Comparison of ENCODE assay signal across 9 mouse cellular contexts in genomic region chr4:81726761-81727723, GRCm38 (mm10).
A peak's percentile ranks its signal among the peaks of the same experiment; 100 is the strongest.
DNase-seq lines count a peak whose midpoint lies in the region; ATAC-seq and TF ChIP-seq lines count a peak whose summit lies in the region.
"Had no signal": no experiment of that assay in that cellular context is flagged by ENCODE, and none has a peak within 500 bp of the region (broad histone marks: within the 10 kb centered on the region; RNA-seq: fewer than 3 reads in every experiment).

No protein-coding gene starts in this region.

- H3K9me3 ChIP-seq in heart, embryonic 12.5 days (replicated peaks) = no peaks in the 10 kb centered on the region
- H3K9me3 ChIP-seq in midbrain, embryonic 15.5 days = no peaks in the 10 kb centered on the region
- H3K9me3 ChIP-seq: embryonic facial prominence, embryonic 13.5 days had no signal

- TF ChIP-seq CTCF in thymus, adult 2 months (IDR thresholded peaks at IDR 0.05; ENCODE audit: borderline replicate concordance, control insufficient read depth, extremely low read depth, insufficient read depth, low read length, poor library complexity) = no peak

- H3K4me3 ChIP-seq in heart, embryonic 12.5 days = no peak overlapping the region
- no peak overlapping the region for H3K4me3 ChIP-seq in midbrain, embryonic 15.5 days
- no peak overlapping the region for H3K4me3 ChIP-seq in thymus, adult 2 months (ENCODE audit: control insufficient read depth, insufficient read depth, low read length)
- H3K4me3 ChIP-seq: embryonic facial prominence, embryonic 13.5 days had no signal

- no peak for DNase-seq in heart, adult 18-20 months
- peak; percentile 94 for DNase-seq in cerebellum, adult 9-11 months
- peak; percentile 26 to 27 for DNase-seq in heart, postnatal 10 days
- DNase-seq in adrenal gland, postnatal 25 days = no peak
- DNase-seq in spleen, postnatal 14 days (ENCODE audit: low spot score in 2 of 2) = no peak
- DNase-seq in thymus, adult 2 months = no peak

- no peak overlapping the region for H3K9ac ChIP-seq in heart, embryonic 12.5 days
- no peak overlapping the region for H3K9ac ChIP-seq in midbrain, embryonic 15.5 days
- H3K9ac ChIP-seq: embryonic facial prominence, embryonic 13.5 days had no signal

- no peak for TF ChIP-seq POLR2A in thymus, adult 2 months (IDR thresholded peaks at IDR 0.05; ENCODE audit: control insufficient read depth, extremely low read depth, insufficient read depth, low read length, poor library complexity)

- H3K27me3 ChIP-seq in heart, embryonic 12.5 days (replicated peaks) = no peaks in the 10 kb centered on the region
- H3K27me3 ChIP-seq in midbrain, embryonic 15.5 days (replicated peaks) = no peaks in the 10 kb centered on the region
- H3K27me3 ChIP-seq in thymus, adult 2 months (ENCODE audit: control insufficient read depth, insufficient read depth, low read length) = no peaks in the 10 kb centered on the region
- H3K27me3 ChIP-seq: embryonic facial prominence, embryonic 13.5 days had no signal

- H3K4me2 ChIP-seq in heart, embryonic 12.5 days = no peak overlapping the region
- H3K4me2 ChIP-seq in midbrain, embryonic 15.5 days = peak overlapping the region; percentile 32
- H3K4me2 ChIP-seq: embryonic facial prominence, embryonic 13.5 days had no signal

- peak overlapping the region; percentile 5; the same call in 1 of the 2 replicates for H3K27ac ChIP-seq in heart, embryonic 12.5 days (ENCODE audit: poor library complexity, severe bottlenecking)
- peak overlapping the region; percentile 77 for H3K27ac ChIP-seq in midbrain, embryonic 15.5 days
- no peak overlapping the region for H3K27ac ChIP-seq in thymus, adult 2 months (ENCODE audit: control insufficient read depth, insufficient read depth, low read length)
- H3K27ac ChIP-seq: embryonic facial prominence, embryonic 13.5 days had no signal

- peaks cover 15% of the 10 kb centered on the region for H3K4me1 ChIP-seq in heart, embryonic 12.5 days (replicated peaks)
- peaks cover 18% of the 10 kb centered on the region for H3K4me1 ChIP-seq in midbrain, embryonic 15.5 days
- no peaks in the 10 kb centered on the region for H3K4me1 ChIP-seq in thymus, adult 2 months (replicated peaks; ENCODE audit: control insufficient read depth, insufficient read depth, low read length)

- no peaks in the 10 kb centered on the region for H3K36me3 ChIP-seq in heart, embryonic 12.5 days
- H3K36me3 ChIP-seq in midbrain, embryonic 15.5 days (replicated peaks) = no peaks in the 10 kb centered on the region
- no peaks in the 10 kb centered on the region for H3K36me3 ChIP-seq in thymus, adult 2 months (ENCODE audit: control insufficient read depth, insufficient read depth, low read length)
- H3K36me3 ChIP-seq: embryonic facial prominence, embryonic 13.5 days had no signal

- intact Hi-C loops in heart, postnatal 10 days (cut with DNase I) = no loop called here

- no peak for ATAC-seq in heart, embryonic 12.5 days (ENCODE audit: insufficient number of reproducible peaks, low FRiP score)
- ATAC-seq in midbrain, embryonic 15.5 days (replicated peaks) = peak; percentile 92

- whole genome bisulfite sequencing in heart, embryonic 12.5 days = 61% methylated on average over 16 of the region's 16 CpGs
- WGBS in midbrain, embryonic 15.5 days = 15% methylated on average over 16 of the region's 16 CpGs
- 85% methylated on average over 16 of the region's 16 CpGs for WGBS in thymus, adult 2 months

Comparison
In these comparisons a context has a peak if more than half of its experiments do, and no peak if none do; other contexts are left out.
1. DNase-seq: peak in cerebellum, adult 9-11 months (single experiment) and heart, postnatal 10 days (2 of 2); none in heart, adult 18-20 months (0 of 2), adrenal gland, postnatal 25 days (single experiment), spleen, postnatal 14 days (0 of 2) and thymus, adult 2 months (single experiment).